Mouse (Mus musculus): Measurements from ENCODE around the gene Vipr1.

DNA sequence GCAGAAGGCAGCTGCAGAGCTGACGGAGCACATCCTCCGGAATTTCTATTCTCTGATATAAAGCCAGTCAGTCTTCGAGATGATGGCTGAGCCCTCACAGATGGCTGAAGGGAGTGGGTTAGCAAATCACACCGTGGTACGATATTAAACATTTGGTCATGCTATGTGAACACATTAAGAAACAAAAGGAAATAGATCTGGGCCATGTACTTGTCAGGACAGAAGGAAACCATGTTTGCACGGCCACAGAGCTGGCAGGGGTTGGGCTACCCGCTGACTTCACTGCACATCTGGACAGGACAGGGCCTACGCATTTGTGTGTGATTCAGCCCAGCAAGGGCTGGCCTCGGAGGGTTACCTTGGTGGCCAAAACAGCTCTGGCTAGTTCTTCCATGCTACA lies 54.1 kb downstream of the Vipr1 start:
- no peak for TF ChIP-seq CTCF (IDR thresholded peaks at IDR 0.05; ENCODE audit: insufficient read depth, low read depth, low read length)
- no peak for TF ChIP-seq POLR2A (IDR thresholded peaks at IDR 0.05; ENCODE audit: insufficient read depth, low read depth, low read length)
